Mouse (Mus musculus) left cerebral cortex, adult 18-20 months (tissue): Measurements from ENCODE around the gene Kdm5a. TPM values are rescaled to one million over a fixed set of nuclear protein-coding genes. Genes with fewer than 3 reads are reported as not detected.

ENCODE experiments used
- total RNA-seq, 2 experiments: library from RNA; stranded (reverse); gene quantifications; 2 replicates each; pipeline ENCODE4 v1.2.3; 2021

The Kdm5a gene
- total RNA-seq, 2 experiments from 2014 or later: 41.8 TPM

Other genes with a start within 250 kb of the Kdm5a start
- not detected for gene D330020A13Rik, start 69.8 kb upstream of the Kdm5a start, total RNA-seq
- gene B4galnt3, start 69.6 kb upstream of the Kdm5a start, total RNA-seq: 1 to 10 TPM; 1.1 to 1.2 TPM
- gene Ccdc77, start 250 bp downstream of the Kdm5a start, total RNA-seq: 1 to 10 TPM; 3.7 to 5.6 TPM
- gene Il17ra, start 99.1 kb downstream of the Kdm5a start, total RNA-seq: 10 to 100 TPM; 18.2 to 19.6 TPM
- 10 to 100 TPM; 56.6 to 57.9 TPM for gene Tmem121b, start 129.7 kb downstream of the Kdm5a start, total RNA-seq
- 10 to 100 TPM; 32.3 to 35.3 TPM for gene Hdhd5, start 167.2 kb downstream of the Kdm5a start, total RNA-seq